In the genomic region with DNA sequence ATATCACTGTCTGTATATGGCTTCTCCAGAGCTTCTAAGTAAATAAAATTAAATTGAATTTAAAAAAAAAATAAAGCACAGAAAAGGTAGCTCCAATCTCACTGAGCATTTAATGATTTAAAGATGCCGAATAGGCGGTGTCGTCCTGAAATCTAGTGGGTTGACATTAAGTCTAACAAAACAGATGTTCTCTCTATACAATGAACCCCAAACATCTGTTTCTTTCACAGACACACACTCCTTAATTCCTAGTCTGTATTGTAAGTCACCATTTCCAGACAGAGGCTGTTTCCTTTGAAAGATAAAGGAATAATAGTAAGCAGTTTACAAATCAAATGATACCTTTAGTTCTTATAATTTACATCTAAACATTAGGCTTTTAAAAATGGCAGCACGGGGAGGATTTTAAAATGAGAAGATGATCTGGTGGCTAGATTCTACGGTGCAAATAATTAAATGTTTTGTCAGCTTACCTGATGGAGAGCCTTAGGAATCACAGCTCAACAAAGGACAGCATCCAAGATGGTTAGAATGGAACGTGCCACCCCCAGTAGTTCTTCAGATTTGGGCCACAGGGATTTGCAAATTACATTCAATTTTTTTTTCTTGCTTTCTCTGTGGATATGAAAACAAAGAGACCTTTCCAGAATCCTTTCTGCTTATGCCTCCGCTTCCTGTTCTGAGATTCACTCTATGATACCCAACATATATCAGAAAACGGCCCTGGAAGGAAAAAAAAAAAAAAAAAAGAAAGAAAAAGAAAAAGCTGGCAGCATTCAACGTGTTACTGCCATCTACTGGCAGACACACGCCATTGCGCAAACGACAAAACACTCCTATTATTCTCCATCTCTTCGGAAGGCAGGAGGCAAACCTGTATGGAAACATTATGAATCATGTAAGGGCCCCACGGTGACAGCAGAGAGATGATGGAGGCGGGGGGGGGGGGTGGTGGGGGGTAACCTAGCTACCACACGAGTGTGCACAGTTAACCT, we compare ENCODE assay signal across 8 mouse cellular contexts. TPM values are rescaled to one million over a fixed set of nuclear protein-coding genes. Genes with fewer than 3 reads are reported as not detected.
DNase-seq lines count a peak whose midpoint lies in the region; ATAC-seq and TF ChIP-seq lines count a peak whose summit lies in the region.

A gene (minus strand): TSS at position 835 of the 995 bp plus-strand sequence.

- H3K36me3 ChIP-seq in forebrain, embryonic 13.5 days (ENCODE audit: poor library complexity, severe bottlenecking): no peaks in the 10 kb centered on the region
- H3K36me3 ChIP-seq in midbrain, embryonic 12.5 days: no peaks in the 10 kb centered on the region
- no peaks in the 10 kb centered on the region for H3K36me3 ChIP-seq in splenic B cell, adult 2 months (ENCODE audit: control insufficient read depth, insufficient read depth, low read length, poor library complexity, severe bottlenecking)

- intact Hi-C loops in heart, postnatal 25 days (cut with DNase I): loop anchor here (1.0 to 5.0 kb wide), 3 partner anchors 153 to 420 kb away; no protein-coding TSS in a partner anchor
- intact Hi-C loops in left cerebral cortex, adult 2 months (cut with DNase I): loop anchor here (1.0 to 10.0 kb wide), 3 partner anchors 154 to 422 kb away; no protein-coding TSS in a partner anchor

- H3K27me3 ChIP-seq in forebrain, embryonic 13.5 days: no peaks in the 10 kb centered on the region
- H3K27me3 ChIP-seq in midbrain, embryonic 12.5 days: peaks cover 16% of the 10 kb centered on the region
- no peaks in the 10 kb centered on the region; the same call in 1 of the 2 replicates for H3K27me3 ChIP-seq in splenic B cell, adult 2 months (ENCODE audit: control insufficient read depth, insufficient read depth, low read length, poor library complexity, severe bottlenecking)

- DNase-seq in heart, adult 18-20 months: peak; percentile 13 to 70
- no peak for DNase-seq in heart, postnatal 25 days (ENCODE audit: low spot score)
- peak; percentile 52 for DNase-seq in brain, embryonic 18.5 days (ENCODE audit: low read depth, low spot score)
- DNase-seq in induced T-regulatory cell, adult 2 months (ENCODE audit: low read depth): peak; percentile 52
- DNase-seq in left cerebral cortex, adult 2 months (ENCODE audit: extremely low spot score in 1 of 2, low spot score in 2 of 2): peak; percentile 71 to 72
- peak; percentile 65 for DNase-seq in splenic B cell, adult 2 months (ENCODE audit: low read depth, low spot score)

- peak within 1 kb of the TSS; percentile 56 for H3K4me2 ChIP-seq in forebrain, embryonic 13.5 days
- peak within 1 kb of the TSS; percentile 54 for H3K4me2 ChIP-seq in midbrain, embryonic 12.5 days (replicated peaks)

- peak within 1 kb of the TSS; percentile 63 for H3K9ac ChIP-seq in forebrain, embryonic 13.5 days
- peak within 1 kb of the TSS; percentile 55 for H3K9ac ChIP-seq in midbrain, embryonic 12.5 days (replicated peaks)

- peaks cover 13% of the 10 kb centered on the region for H3K4me1 ChIP-seq in forebrain, embryonic 13.5 days
- peaks cover 13% of the 10 kb centered on the region; the same call in 1 of the 2 replicates for H3K4me1 ChIP-seq in midbrain, embryonic 12.5 days

- H3K9me3 ChIP-seq in forebrain, embryonic 13.5 days (replicated peaks): no peaks in the 10 kb centered on the region
- H3K9me3 ChIP-seq in midbrain, embryonic 12.5 days: no peaks in the 10 kb centered on the region

- peak within 1 kb of the TSS; percentile 40 for H3K4me3 ChIP-seq in forebrain, embryonic 13.5 days
- H3K4me3 ChIP-seq in left cerebral cortex, adult 2 months: peak within 1 kb of the TSS; percentile 58
- peak within 1 kb of the TSS; percentile 43 for H3K4me3 ChIP-seq in midbrain, embryonic 12.5 days

- TF ChIP-seq CTCF in left cerebral cortex, adult 2 months (IDR thresholded peaks at IDR 0.05): peak; percentile 86

- peak; percentile 67 for ATAC-seq in forebrain, embryonic 13.5 days
- peak; percentile 70 for ATAC-seq in midbrain, embryonic 12.5 days (ENCODE audit: low FRiP score, low read depth)

- peak within 1 kb of the TSS; percentile 70 for H3K27ac ChIP-seq in forebrain, embryonic 13.5 days
- H3K27ac ChIP-seq in left cerebral cortex, adult 2 months: peak within 1 kb of the TSS; percentile 89
- H3K27ac ChIP-seq in midbrain, embryonic 12.5 days (replicated peaks): peak within 1 kb of the TSS; percentile 75

- 16% methylated on average over 16 of the region's 16 CpGs for WGBS in forebrain, embryonic 13.5 days
- 14% methylated on average over 16 of the region's 16 CpGs for WGBS in midbrain, embryonic 12.5 days

RNA-seq across cellular contexts. Expression of the gene that starts here (rescaled TPM):
- 1 to 10 TPM; 1.0 to 1.1 TPM for total RNA-seq in heart, adult 18-20 months (2021)
- 1 to 10 TPM in 1 of 2 experiments, under 1 TPM in 1; 0.75 to 2.1 TPM for total RNA-seq in heart, postnatal 25 days (2021)
- 31.3 and 34.6 TPM in 2 replicates for polyA plus RNA-seq in forebrain, embryonic 13.5 days (2015; fragmentation: Nextera tagmentation; extraction: Ambion mirVana)
- 10 to 100 TPM; 31.4 to 31.8 TPM for total RNA-seq in left cerebral cortex, adult 2 months (2021)
- 44.6 and 48.2 TPM in 2 replicates for polyA plus RNA-seq in midbrain, embryonic 12.5 days (2016; fragmentation: Nextera tagmentation; extraction: Ambion mirVana)

Comparison
In these comparisons a context has a peak if more than half of its experiments do, and no peak if none do; other contexts are left out.
1. RNA of the gene that starts here (total RNA-seq): 31.4 to 31.8 TPM in left cerebral cortex, adult 2 months; 0.75 to 2.1 TPM in heart, postnatal 25 days and 1.0 to 1.1 TPM in heart, adult 18-20 months; every median in the first group is over 10 times any median in the second.
2. Peak in every context shown above with its lines, with median percentiles within 50 percentile points of each other: H3K27ac ChIP-seq and H3K4me3 ChIP-seq.